18 mouse cellular contexts compared by ENCODE assay signal in genomic region chr3:97489336-97489735, GRCm38 (mm10).
"Had no signal": no experiment of that assay in that cellular context is flagged by ENCODE, and none has a peak within 500 bp of the region (broad histone marks: within the 10 kb centered on the region; RNA-seq: fewer than 3 reads in every experiment).

No protein-coding gene starts in this region.

- H3K27ac ChIP-seq: lung, embryonic 15.5 days; macrophage; midbrain, embryonic 10.5 days; midbrain, embryonic 12.5 days; neural tube, embryonic 13.5 days; stomach, embryonic 15.5 days; stomach, postnatal 0 days had no signal

- H3K4me3 ChIP-seq: lung, embryonic 15.5 days; midbrain, embryonic 10.5 days; midbrain, embryonic 12.5 days; myocyte; neural tube, embryonic 13.5 days; stomach, embryonic 15.5 days had no signal

- H3K27me3 ChIP-seq: lung, embryonic 15.5 days; midbrain, embryonic 12.5 days; neural tube, embryonic 13.5 days; stomach, embryonic 15.5 days had no signal

- H3K9ac ChIP-seq: lung, embryonic 15.5 days; midbrain, embryonic 12.5 days; neural tube, embryonic 13.5 days; stomach, embryonic 15.5 days had no signal

- H3K9me3 ChIP-seq: lung, embryonic 15.5 days; midbrain, embryonic 10.5 days; midbrain, embryonic 12.5 days; neural tube, embryonic 13.5 days; stomach, embryonic 15.5 days had no signal

- ATAC-seq: lung, postnatal 0 days; midbrain, embryonic 16.5 days had no signal

- H3K4me1 ChIP-seq: lung, embryonic 15.5 days; midbrain, embryonic 10.5 days; midbrain, embryonic 12.5 days; neural tube, embryonic 13.5 days; stomach, embryonic 15.5 days had no signal

- DNase-seq: lung, adult 2 months; lung, postnatal 14 days; lung, postnatal 36 days; midbrain, embryonic 14.5 days; right cerebral cortex, postnatal 14 days; thymus, adult 2 months; thymus, postnatal 25 days; thymus, postnatal 4 days had no signal

- H3K4me2 ChIP-seq: lung, embryonic 15.5 days; midbrain, embryonic 12.5 days; neural tube, embryonic 13.5 days; stomach, embryonic 15.5 days had no signal

- H3K36me3 ChIP-seq: lung, embryonic 15.5 days; midbrain, embryonic 10.5 days; midbrain, embryonic 12.5 days; neural tube, embryonic 13.5 days; stomach, embryonic 15.5 days had no signal
